Mouse (Mus musculus) right cerebral cortex, adult 2 months (tissue): ENCODE measurements around the gene Apool.

Source experiments
- DNase-seq, 2 experiments: peaks; one replicate each; pipeline ENCODE4 v3.0.0; 2021 to 2022; ENCODE audit warnings: low spot score in 2 of 2

Gene Apool

DNA sequence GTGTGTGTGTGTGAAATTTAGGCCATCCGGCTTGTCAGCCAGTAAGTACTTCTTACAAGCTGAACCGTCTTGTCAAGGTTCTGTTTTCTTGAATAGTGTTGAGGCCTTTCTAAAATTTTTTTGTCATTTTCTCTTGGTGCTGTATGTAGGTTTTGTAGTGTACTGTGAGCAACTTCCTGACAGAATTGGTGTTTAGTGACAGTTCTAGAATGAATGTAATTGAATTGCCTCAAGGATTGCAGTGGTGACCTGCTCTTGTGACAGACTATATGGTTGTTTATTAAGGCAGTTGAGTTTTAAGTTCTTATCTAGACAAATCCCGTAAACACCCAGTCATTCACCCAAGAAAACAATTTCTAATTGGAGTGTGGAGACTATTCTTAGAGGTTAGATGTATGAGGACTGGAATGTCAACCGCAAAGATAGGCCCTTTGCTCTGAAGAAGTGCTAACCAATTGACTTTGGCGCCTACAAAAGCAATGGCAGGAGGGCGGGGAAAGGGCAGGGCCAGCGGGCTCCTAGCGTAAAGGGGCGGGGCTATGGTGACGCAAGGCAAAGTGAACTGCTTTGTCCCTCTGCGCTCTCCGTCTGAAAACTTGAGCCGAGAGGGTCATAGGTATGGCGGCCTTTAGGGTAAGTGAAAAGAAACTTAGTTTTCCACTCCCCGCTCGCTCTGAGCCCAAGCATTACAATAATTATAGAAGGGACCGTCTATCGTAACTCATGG is at the start of gene Apool:
Gene Apool (plus strand): TSS at position 531 of the 727 bp plus-strand sequence.
- peak; percentile 68 to 80 for DNase-seq

DNA sequence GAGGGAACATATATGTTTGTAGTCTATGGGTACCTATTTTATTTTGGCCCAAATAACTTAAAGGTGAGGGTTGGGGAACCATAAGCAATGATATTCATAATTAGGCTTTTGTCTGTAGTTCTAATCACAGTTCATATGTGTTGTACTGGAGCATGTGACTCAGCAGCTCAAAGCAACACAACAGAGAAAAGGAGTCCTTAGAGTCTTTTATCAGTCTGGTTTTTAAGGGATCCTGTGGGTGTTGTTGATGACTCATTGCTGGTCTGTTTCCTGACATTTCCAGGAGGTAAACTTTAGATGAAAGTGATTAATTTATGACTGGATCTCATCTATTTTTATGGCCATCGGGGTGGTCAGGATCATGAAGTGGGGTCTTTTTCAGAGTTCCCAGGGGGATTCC is 37.6 kb upstream of the Apool start:
- DNase-seq: no peak

DNA sequence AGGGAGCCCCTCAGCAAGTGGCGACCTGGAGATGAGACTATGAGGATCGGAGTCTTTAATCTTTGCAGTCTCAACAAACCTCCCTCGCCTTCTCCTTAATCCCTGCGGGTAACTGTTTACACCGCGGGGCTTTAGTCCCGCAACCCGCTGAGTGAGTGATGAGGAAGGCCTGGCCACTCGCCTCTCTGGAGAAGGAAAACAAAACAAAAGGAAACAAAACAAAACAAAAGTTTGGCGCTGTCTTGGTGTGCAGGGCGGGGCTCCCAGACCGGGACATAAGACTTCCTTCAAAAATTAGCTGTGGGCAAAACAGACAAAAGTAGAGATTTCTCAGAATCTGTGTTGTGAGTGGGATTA is 375 bp downstream of the Apool start:
- DNase-seq: no peak

DNA sequence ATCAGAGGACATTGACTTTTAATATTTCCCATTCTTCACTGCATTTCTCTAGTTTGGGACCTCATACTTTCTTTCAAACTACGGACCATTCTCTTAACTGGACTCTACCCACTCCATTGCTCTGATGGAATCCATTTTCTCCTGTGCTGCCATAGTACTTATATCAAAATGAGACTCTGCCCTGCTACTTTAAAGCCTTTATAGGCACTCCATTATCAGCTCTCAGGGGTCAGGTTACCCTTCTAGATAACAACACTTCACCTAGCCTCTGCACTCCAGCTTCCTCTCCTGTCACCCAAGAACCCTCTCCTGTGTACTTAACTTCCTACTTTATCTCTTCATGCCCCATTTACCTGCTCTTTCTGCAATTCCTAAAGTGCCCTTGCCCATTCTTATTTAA is 960 bp downstream of the Apool start:
- no peak for DNase-seq

DNA sequence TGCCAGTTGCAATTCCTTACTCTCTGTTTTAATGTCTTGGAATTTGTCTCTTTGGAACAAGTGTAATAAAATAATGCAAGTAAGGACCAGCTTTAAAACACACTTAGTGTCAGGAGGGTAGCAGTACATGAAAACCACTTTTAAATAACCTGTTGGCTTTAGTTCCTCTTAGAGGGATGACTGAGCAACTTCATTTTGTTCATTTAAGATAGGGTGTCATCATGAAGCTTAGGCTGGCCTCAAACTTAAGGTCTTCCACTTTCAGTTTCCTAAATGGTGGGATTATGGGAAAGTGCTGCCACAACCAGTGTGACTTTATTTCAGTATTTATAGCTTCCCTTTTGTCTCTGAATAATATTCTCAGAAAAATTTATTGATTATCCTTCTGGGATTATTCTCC is 9.1 kb downstream of the Apool start:
- DNase-seq: no peak

DNA sequence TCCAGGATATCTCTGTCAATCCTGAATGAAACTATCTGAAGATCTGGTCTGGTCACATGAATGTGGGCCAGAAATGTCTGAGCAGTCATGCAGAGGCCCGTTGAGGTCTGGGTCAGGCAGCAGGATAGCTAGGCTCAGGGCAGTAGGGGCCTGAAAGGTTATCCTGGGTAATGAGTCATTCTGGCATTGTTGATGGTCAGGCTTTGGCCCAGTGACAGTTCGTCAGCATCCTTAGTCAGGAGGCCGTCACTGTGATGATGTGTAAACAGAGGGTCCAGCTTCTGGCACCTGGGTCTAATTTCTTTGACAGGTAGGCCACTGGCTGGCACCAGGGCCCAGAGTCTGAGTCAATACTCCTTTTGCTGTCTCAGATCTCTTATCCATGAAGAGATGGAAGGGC is 28.4 kb downstream of the Apool start:
- no peak for DNase-seq

DNA sequence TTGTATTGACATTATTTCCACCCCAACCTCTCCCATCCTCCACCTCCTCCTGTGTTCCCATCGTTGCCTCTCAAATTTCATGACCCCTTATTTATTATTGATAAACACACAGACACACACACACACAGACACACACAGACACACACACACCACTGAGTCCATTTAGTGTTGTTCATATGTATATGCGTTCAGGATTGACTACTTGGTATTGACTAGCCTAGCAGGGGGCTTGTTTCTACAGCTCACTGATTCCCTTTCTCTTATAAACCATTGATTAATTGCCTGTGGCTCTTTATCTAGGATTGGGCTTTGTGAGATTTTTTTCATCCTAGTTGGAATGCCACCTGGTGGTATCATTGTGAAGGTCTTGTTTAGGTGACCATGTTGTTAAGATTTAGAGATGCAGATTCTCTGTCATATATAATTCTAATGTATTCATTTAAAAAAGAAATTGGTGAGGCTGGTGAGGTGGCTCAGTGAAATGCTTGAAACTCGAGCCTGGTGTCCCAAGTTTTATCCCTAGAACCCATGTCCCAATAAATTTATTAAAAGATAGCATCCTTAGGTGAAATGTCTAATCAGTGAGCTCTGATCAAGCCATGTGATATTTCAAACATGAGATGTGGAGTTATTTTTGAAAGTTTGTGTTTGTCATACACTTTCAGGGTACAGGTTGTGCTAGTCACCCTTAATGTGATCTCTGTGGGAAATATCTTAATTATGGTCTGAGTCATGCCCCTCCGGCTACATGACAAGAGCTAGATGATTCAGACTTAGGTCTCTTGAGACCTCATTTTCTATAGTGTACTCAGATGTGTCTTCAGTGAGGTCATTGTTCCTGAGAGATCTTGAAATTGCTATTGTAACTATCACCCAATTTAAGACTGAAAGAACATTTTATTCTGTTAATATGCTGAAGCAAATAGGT is 36.6 kb downstream of the Apool start:
- DNase-seq: no peak

DNA sequence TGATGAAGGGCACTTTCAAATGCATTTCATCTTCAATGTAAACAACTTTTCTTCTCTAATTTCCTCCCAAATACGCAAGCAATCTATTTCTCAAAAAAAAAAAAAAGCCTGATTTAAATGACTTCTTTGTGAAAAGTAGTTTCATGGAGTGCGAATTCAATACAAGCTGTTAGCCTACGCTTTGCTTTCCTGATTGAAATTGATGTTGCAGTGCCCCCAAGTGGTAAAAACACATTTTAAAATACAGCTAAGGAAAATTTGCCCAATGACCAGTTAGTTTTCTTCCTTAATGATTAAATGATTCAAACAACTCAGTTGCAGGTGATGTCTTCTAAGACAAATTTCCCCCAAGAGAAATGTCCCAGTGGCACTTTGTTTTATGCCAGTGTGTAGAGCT is 37.3 kb downstream of the Apool start:
- peak in 1 of 2 experiments; percentile 38 for DNase-seq

DNA sequence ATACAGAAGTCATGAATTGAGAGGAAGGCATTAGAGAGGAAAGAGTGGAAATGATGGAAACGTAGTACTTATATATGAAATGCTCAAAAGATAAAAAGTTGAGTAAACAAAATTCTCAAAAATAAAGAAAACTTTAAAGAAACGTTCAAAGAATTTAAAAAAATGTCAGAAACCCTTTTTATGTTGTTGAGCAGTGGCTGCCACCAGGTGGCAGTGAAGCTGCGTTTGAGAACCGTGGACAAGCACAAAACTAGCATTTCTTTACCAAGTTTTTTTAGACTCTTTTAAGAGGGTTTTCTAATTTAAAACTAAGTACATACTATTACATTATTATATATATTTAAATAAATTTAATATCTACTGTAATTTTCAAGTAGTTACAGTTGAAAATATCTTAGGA is 57.3 kb downstream of the Apool start:
- DNase-seq: peak; percentile 6 to 7

DNA sequence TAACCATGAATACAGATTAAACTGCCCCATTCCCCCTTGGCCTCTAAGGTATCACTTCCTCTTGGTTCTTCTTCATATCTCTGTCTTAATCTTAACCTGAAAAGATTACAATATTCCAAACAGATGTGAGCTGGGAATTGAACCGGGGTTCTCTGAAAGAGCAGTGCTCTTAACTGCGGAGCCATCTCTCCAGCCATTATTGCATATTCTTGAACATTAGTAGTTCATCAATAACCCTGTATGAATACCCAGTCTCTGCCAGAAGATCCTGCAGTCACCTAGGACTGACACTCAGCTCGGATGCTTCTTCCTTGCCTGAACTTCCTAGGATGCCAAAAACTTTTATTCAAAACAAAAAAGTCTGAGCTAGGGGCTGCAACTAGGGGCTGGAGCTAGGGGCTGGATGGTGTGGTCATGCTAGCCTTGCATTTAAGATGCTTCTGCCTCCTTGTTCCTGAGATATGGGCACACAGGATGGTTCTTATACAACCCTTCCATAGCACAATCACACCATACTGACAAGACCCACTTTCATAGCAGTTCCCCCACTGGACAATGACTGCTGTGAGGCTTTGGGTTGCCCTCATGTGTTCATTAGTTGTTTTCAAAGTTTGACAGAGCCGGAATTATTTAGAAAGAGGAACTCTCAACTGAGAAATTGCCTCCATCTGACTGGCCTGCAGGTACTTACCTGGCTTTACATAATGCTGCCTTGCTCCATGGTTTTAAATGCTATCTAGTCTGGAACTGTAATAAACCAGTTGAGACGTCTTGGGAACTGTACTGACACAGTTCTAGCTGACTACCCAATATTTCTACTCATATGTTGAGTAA is 59.7 kb downstream of the Apool start:
- DNase-seq: peak; percentile 3 to 12

DNA sequence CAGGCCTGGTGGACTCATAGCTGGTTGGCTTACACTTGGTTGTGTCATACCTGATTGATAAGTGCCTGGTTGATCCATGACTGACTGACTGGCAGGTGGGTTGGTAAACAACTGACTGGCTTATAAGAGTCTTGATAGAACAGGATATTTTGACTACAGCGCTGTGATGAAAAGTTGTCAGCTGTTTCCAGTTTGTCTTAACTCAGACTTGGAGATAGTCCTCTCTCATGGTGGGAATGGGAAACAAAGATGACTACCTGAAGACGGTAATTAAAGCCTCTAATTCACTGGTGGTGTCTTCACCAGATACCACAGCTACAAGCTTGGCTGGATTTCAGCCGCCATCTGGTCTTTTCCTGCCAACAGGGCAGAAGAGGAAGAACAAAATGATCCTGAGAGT is 95.5 kb downstream of the Apool start, which contains the start of gene Satl1:
Gene Satl1 (minus strand): TSS at position 101 of the 400 bp plus-strand sequence.
- DNase-seq: no peak

DNA sequence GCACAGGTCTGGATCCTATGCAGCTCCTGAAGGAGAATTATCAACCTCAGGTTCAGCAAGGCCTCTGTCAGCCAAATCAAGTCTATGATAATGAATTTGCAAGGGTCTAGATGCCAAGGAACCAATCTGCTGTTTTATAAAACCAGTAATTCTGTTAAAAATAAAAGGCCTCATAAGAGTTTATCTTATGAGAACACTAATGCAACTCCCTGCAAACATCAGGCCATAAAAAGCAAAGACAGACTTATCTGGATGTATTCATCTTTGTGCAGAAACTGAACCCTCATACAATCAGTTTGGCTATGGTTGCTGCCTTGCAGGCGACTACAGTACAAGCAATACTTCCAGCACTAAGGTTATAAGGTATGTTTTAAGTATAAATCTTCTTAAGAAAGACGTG is 101.2 kb downstream of the Apool start:
- DNase-seq: no peak
